Mouse (Mus musculus) thymus, adult 2 months (tissue): ENCODE measurements around the gene Bod1. TPM values are rescaled to one million over a fixed set of nuclear protein-coding genes. Genes with fewer than 3 reads are reported as not detected.

Experiments
- DNase-seq: peaks from one replicate; pipeline ENCODE4 v3.0.0; 2021
- H3K27ac ChIP-seq: fragments of 200-500 bp; 2 replicates; pipeline ENCODE4 v1.5.1; 2012; ENCODE audit warnings: low read length, control low read depth; ENCODE audit not compliant: control insufficient read depth, insufficient read depth
- H3K27me3 ChIP-seq: fragments of 200-500 bp; 2 replicates; pipeline ENCODE4 v1.6.1; 2012; ENCODE audit warnings: mild to moderate bottlenecking, low read length, moderate library complexity, mixed read lengths; ENCODE audit not compliant: control insufficient read depth, insufficient read depth
- H3K36me3 ChIP-seq: fragments of 200-500 bp; 2 replicates; pipeline ENCODE4 v1.6.1; 2012; ENCODE audit warnings: mild to moderate bottlenecking, low read length, moderate library complexity; ENCODE audit not compliant: control insufficient read depth, insufficient read depth
- H3K4me1 ChIP-seq: fragments of 200-500 bp; replicated peaks from 2 replicates; pipeline ENCODE4 v1.6.1; 2012; ENCODE audit warnings: low read length; ENCODE audit not compliant: control insufficient read depth, insufficient read depth
- H3K4me3 ChIP-seq: fragments of 200-500 bp; 2 replicates; pipeline ENCODE4 v1.5.1; 2012; ENCODE audit warnings: mild to moderate bottlenecking, low read length, control low read depth, moderate library complexity; ENCODE audit not compliant: control insufficient read depth, insufficient read depth
- CTCF ChIP-seq: fragments of 200-500 bp; IDR thresholded peaks from 2 replicates; pipeline ENCODE4 v1.5.1; 2012; ENCODE audit warnings: mild to moderate bottlenecking, control low read depth, low read length, moderate library complexity, borderline replicate concordance; ENCODE audit not compliant: control insufficient read depth, poor library complexity, insufficient read depth; ENCODE audit errors: extremely low read depth
- POLR2A ChIP-seq: fragments of 200-500 bp; IDR thresholded peaks from 2 replicates; pipeline ENCODE4 v1.6.1; 2012; ENCODE audit warnings: mild to moderate bottlenecking, low read length, control low read depth, moderate library complexity; ENCODE audit not compliant: control insufficient read depth, poor library complexity, insufficient read depth; ENCODE audit errors: extremely low read depth
- WGBS: fragments of 180-500 bp; shearing (Covaris S2); methylation state at CpG from one replicate; pipeline ENCODE4 v1.1.7; 2018; 5-methylcytosine and 5-hydroxymethylcytosine counted together
- polyA plus RNA-seq: library from polyadenylated mRNA; depleted of rRNA; stranded (reverse); fragments of >200 nt; gene quantifications from 2 replicates; pipeline ENCODE4 v1.2.3, GENCODE M21; 2012

Gene Bod1
- polyA plus RNA-seq, 1 experiment, result 40.3 TPM

DNA sequence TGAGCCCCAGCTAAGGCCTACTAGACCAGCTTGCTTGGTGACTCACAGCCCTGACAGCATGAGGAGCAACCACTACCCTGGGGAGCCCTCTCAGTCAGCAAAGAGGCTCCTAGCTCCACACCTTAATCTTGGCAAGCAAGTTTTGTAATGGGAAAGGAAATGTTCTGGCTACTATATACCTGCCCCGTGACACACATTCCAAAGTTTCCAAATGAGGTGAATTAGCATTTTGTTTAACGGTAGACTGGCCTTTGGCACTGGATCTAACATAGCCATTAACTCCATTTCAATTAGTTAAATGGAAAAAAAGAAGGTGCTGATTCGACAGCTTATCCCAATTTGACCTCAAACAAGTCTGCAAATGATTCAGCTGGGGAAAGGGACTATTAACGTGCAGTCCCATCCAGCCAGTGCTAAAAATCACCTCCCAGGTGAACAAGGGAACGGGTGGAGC lies 1.2 kb downstream of the Bod1 start:
- WGBS, result 81% methylated on average over 5 of the region's 5 CpGs
- Histone ChIP-seq H3K4me3 (no peak overlapping the region), H3K4me1 (0 out of 2 replicates have a peak, but pooled peaks cover 3% of the 10 kb centered on the region)

DNA sequence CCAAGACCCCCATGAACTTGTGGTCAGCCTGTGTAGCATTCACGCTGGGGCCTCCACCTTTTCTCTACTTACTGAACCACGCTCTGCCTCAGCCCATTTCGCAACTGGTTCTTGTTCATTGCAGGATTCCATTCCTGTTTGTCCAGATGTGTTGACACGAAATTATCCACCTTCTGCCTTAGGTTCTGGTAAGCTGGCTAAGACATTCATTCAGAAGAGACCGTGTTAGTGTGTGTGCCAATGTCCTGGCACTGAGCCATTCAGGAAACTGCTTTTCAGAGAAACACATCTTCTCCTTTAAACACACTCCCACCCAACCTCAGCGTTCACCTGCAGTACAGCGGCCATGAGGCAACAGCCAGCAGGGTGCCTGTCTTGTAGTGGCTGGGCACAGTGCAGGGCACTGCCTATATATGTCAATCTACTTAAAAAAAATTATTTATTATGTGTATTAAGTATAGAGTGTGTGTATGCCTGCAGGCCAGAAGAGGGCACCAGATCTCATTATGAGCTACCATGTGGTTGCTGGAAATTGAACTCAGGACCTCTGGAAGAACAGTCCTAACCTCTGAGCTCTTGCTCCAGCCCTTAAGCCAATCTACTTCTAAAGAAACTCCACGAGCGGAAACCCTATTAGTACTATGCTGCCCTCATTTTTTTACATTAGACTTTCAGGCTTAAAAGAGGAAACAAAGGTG lies 2.4 kb downstream of the Bod1 start:
- peaks cover 34% of the 10 kb centered on the region for H3K36me3 ChIP-seq
- no peak for DNase-seq
- WGBS, result 85% methylated on average over 9 of the region's 9 CpGs
- H3K4me1 ChIP-seq, result 0 out of 2 replicates have a peak, but pooled peaks cover 3% of the 10 kb centered on the region
- H3K4me3 ChIP-seq, result no peak overlapping the region
- no peak overlapping the region for H3K27ac ChIP-seq
- no peaks in the 10 kb centered on the region for H3K27me3 ChIP-seq
- no peak for TF ChIP-seq CTCF
- no peak for TF ChIP-seq POLR2A

More for the DNA sequence above, 1.2 kb downstream of the Bod1 start:
- Histone ChIP-seq H3K36me3 (peaks cover 23% of the 10 kb centered on the region), H3K27me3 (no peaks in the 10 kb centered on the region), H3K27ac (no peak overlapping the region)
- no peak for DNase-seq
- TF ChIP-seq CTCF, result no peak
- TF ChIP-seq POLR2A, result no peak

DNA sequence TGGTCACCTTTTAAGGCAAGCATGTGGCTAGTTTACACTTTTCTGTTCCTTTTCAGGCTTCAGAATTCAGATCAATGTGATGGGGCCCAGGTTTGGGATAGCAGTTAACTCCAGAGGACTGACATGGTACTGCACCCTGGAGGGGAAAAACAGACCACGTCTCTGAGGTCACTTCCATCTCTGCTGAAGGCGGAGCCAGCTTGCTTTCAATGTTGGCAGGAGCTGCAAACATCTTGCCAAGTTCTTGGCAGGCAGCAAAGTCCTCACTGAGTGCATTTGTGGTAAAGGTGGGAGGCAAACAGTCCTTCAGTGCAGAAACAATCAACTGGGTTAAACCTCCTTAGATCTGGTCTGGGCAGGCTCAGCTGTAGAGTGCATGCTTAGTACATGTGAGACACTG lies 7.5 kb downstream of the Bod1 start:
- peaks cover 43% of the 10 kb centered on the region for H3K36me3 ChIP-seq
- WGBS, result 79% methylated on average over 2 of the region's 2 CpGs
- no peak overlapping the region for H3K27ac ChIP-seq

DNA sequence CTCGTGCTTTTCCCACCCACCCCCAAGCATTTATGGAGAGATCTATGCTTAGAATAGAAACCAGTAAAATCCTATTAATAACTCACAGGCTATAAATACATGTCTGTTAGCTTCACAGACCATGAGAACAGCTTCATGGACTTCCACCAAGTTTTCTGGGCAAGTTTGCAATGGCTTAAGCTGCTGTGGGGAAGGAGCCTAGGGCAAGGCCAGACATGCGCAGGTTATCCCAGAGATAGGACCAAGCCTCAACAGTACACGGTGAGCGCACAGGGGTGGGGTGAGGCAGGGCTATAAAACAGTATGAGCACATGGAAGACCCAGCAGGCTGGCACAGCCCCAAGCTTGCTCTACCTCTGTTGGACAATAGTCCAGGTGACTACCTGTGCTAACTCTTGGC lies 8.2 kb downstream of the Bod1 start:
- Histone ChIP-seq H3K4me3 (no peak overlapping the region), H3K4me1 (peaks cover 12% of the 10 kb centered on the region), H3K27me3 (no peaks in the 10 kb centered on the region), H3K27ac (no peak overlapping the region), H3K36me3 (peaks cover 36% of the 10 kb centered on the region)
- no peak for DNase-seq
- WGBS, result 72% methylated on average over 4 of the region's 4 CpGs
- TF ChIP-seq CTCF (no peak), POLR2A (no peak)

More for the DNA sequence above, 7.5 kb downstream of the Bod1 start:
- no peak for DNase-seq
- H3K4me3 ChIP-seq, result no peak overlapping the region
- H3K4me1 ChIP-seq, result peaks cover 10% of the 10 kb centered on the region
- no peaks in the 10 kb centered on the region for H3K27me3 ChIP-seq
- TF ChIP-seq POLR2A (no peak), CTCF (no peak)

DNA sequence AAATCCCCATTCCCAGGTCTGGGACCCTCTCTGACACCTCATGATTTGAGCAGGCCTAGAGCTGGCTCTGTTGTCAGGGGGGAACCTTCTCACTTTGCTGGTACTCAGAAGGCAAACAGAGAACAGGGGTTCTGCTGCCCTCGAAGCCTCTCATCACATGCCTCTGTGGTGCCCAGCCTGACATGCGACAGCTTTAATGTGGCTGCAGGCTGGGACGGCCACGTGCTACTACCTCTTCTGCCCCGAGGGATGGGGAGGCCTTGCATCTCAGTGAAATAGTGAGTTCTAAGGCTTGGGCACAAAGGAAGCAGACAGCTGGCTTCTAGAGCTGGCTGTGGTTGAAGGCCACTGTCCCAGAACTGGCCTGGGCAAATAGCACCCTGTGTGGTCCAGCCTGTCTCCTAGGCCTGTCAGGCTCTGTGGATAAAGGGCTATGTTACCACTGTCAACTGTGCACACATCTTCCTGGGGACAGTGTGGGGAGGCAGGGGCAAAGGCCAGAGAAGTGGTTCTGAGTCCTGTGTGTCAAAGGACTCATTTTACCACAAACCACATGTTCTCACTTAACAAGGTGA lies 8.7 kb downstream of the Bod1 start:
- no peak for DNase-seq
- no peak for TF ChIP-seq POLR2A
- TF ChIP-seq CTCF, result no peak
- Histone ChIP-seq H3K27me3 (no peaks in the 10 kb centered on the region), H3K4me1 (peaks cover 12% of the 10 kb centered on the region), H3K36me3 (peaks cover 36% of the 10 kb centered on the region), H3K4me3 (no peak overlapping the region), H3K27ac (no peak overlapping the region)
- WGBS, result 27% methylated on average over 5 of the region's 5 CpGs

DNA sequence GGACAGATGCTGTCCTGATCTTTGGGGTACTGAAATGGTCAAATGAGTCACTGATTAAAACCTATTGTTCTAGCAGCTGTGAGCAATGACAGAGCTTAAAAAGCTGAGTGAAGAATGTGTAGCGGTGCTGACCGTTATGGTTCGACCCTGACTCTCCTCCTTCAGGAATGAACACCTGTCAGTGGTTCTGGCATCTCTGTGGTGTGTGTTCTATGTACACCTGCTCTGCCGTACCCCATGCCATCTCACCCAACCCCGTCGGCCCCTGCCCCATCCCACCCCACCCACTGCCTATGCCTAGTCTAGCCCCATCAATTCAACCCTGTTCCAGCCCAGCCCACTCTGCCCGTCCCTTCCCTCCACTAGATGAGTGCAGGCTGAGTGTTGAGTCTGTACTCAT lies 9.5 kb downstream of the Bod1 start:
- Histone ChIP-seq H3K4me1 (peaks cover 12% of the 10 kb centered on the region), H3K27me3 (no peaks in the 10 kb centered on the region), H3K36me3 (peaks cover 35% of the 10 kb centered on the region), H3K27ac (no peak overlapping the region), H3K4me3 (no peak overlapping the region)
- DNase-seq, result no peak
- 79% methylated on average over 7 of the region's 7 CpGs for WGBS
- TF ChIP-seq CTCF, result no peak
- no peak for TF ChIP-seq POLR2A
